ENCODE assay signal across 17 mouse cellular contexts in genomic region chr2:157498529-157498928, GRCm38 (mm10).
DNase-seq lines count a peak whose midpoint lies in the region; ATAC-seq lines count a peak whose summit lies in the region.
"Had no signal": no experiment of that assay in that cellular context is flagged by ENCODE, and none has a peak within 500 bp of the region (broad histone marks: within the 10 kb centered on the region; RNA-seq: fewer than 3 reads in every experiment).

No protein-coding gene starts in this region.

- H3K36me3 ChIP-seq in embryonic facial prominence, embryonic 10.5 days (replicated peaks) = no peaks in the 10 kb centered on the region
- H3K36me3 ChIP-seq in forebrain, embryonic 10.5 days (replicated peaks) = no peaks in the 10 kb centered on the region
- no peaks in the 10 kb centered on the region for H3K36me3 ChIP-seq in hindbrain, embryonic 12.5 days
- no peaks in the 10 kb centered on the region for H3K36me3 ChIP-seq in midbrain, embryonic 13.5 days
- H3K36me3 ChIP-seq: embryonic facial prominence, embryonic 15.5 days; liver, embryonic 13.5 days had no signal

- H3K4me3 ChIP-seq in embryonic facial prominence, embryonic 10.5 days = no peak overlapping the region
- H3K4me3 ChIP-seq in forebrain, embryonic 10.5 days = no peak overlapping the region
- no peak overlapping the region for H3K4me3 ChIP-seq in hindbrain, embryonic 12.5 days
- no peak overlapping the region for H3K4me3 ChIP-seq in midbrain, embryonic 13.5 days (replicated peaks)
- H3K4me3 ChIP-seq: embryonic facial prominence, embryonic 15.5 days; liver, embryonic 13.5 days had no signal

- WGBS in embryonic facial prominence, embryonic 10.5 days = 40% methylated on average over 4 of the region's 4 CpGs
- WGBS in forebrain, embryonic 10.5 days = 18% methylated on average over 4 of the region's 4 CpGs
- 14% methylated on average over 4 of the region's 4 CpGs for WGBS in hindbrain, embryonic 12.5 days
- 8% methylated on average over 4 of the region's 4 CpGs for WGBS in midbrain, embryonic 13.5 days

- H3K9me3 ChIP-seq in embryonic facial prominence, embryonic 10.5 days = no peaks in the 10 kb centered on the region
- no peaks in the 10 kb centered on the region for H3K9me3 ChIP-seq in forebrain, embryonic 10.5 days
- H3K9me3 ChIP-seq in hindbrain, embryonic 12.5 days (replicated peaks) = no peaks in the 10 kb centered on the region
- H3K9me3 ChIP-seq in midbrain, embryonic 13.5 days = no peaks in the 10 kb centered on the region
- H3K9me3 ChIP-seq: embryonic facial prominence, embryonic 15.5 days; liver, embryonic 13.5 days had no signal

- peaks cover 44% of the 10 kb centered on the region for H3K4me1 ChIP-seq in embryonic facial prominence, embryonic 10.5 days
- peaks cover 46% of the 10 kb centered on the region for H3K4me1 ChIP-seq in forebrain, embryonic 10.5 days
- peaks cover 31% of the 10 kb centered on the region for H3K4me1 ChIP-seq in hindbrain, embryonic 12.5 days
- peaks cover 24% of the 10 kb centered on the region for H3K4me1 ChIP-seq in midbrain, embryonic 13.5 days (replicated peaks)
- H3K4me1 ChIP-seq: liver, embryonic 13.5 days had no signal

- peak overlapping the region; percentile 77 for H3K27ac ChIP-seq in embryonic facial prominence, embryonic 10.5 days (replicated peaks)
- peak overlapping the region; percentile 89 for H3K27ac ChIP-seq in forebrain, embryonic 10.5 days
- H3K27ac ChIP-seq in hindbrain, embryonic 12.5 days = peak overlapping the region; percentile 70
- peak overlapping the region; percentile 81 for H3K27ac ChIP-seq in midbrain, embryonic 13.5 days
- H3K27ac ChIP-seq: embryonic facial prominence, embryonic 15.5 days; liver, embryonic 13.5 days had no signal

- no peak overlapping the region for H3K4me2 ChIP-seq in hindbrain, embryonic 12.5 days (replicated peaks)
- H3K4me2 ChIP-seq in midbrain, embryonic 13.5 days (replicated peaks) = no peak overlapping the region
- H3K4me2 ChIP-seq: embryonic facial prominence, embryonic 15.5 days; liver, embryonic 13.5 days had no signal

- DNase-seq in embryonic facial prominence, embryonic 10.5 days (ENCODE audit: low spot score) = peak; percentile 42
- peak; percentile 59 for DNase-seq in forebrain, embryonic 10.5 days (ENCODE audit: extremely low spot score, low spot score)
- DNase-seq in thymus, postnatal 0 days (ENCODE audit: low spot score) = no peak
- DNase-seq in adrenal gland, postnatal 25 days = no peak
- no peak for DNase-seq in urinary bladder, postnatal 25 days (ENCODE audit: low spot score)
- DNase-seq in heart, postnatal 36 days = no peak
- DNase-seq: cerebellum, adult 2 months; heart, adult 11 months; heart, postnatal 10 days; kidney, postnatal 14 days; liver, embryonic 13.5 days; thymus, postnatal 36 days had no signal

- peaks cover 20% of the 10 kb centered on the region; the same call in 1 of the 2 replicates for H3K27me3 ChIP-seq in embryonic facial prominence, embryonic 10.5 days (replicated peaks; ENCODE audit: low read depth, poor library complexity, severe bottlenecking)
- peaks cover 11% of the 10 kb centered on the region; the same call in 1 of the 2 replicates for H3K27me3 ChIP-seq in forebrain, embryonic 10.5 days (ENCODE audit: poor library complexity, severe bottlenecking)
- H3K27me3 ChIP-seq in hindbrain, embryonic 12.5 days = no peaks in the 10 kb centered on the region
- H3K27me3 ChIP-seq in midbrain, embryonic 13.5 days = no peaks in the 10 kb centered on the region
- H3K27me3 ChIP-seq: embryonic facial prominence, embryonic 15.5 days had no signal

- H3K9ac ChIP-seq in hindbrain, embryonic 12.5 days = no peak overlapping the region
- H3K9ac ChIP-seq in midbrain, embryonic 13.5 days (replicated peaks) = no peak overlapping the region
- H3K9ac ChIP-seq: embryonic facial prominence, embryonic 15.5 days; liver, embryonic 13.5 days had no signal

- intact Hi-C loops in heart, postnatal 36 days (cut with DNase I) = no loop called here

- peak; percentile 76 for ATAC-seq in hindbrain, embryonic 12.5 days (ENCODE audit: low FRiP score)
- ATAC-seq in midbrain, embryonic 13.5 days = peak; percentile 73
- ATAC-seq: activated CD4-positive, CD25-positive, alpha-beta regulatory T cell, adult 4 months; intestine, postnatal 0 days had no signal

Comparison
In these comparisons a context has a peak if more than half of its experiments do, and no peak if none do; other contexts are left out.
1. DNase-seq: peak in embryonic facial prominence, embryonic 10.5 days (single experiment) and forebrain, embryonic 10.5 days (single experiment); none in thymus, postnatal 0 days (single experiment), adrenal gland, postnatal 25 days (single experiment), urinary bladder, postnatal 25 days (single experiment) and heart, postnatal 36 days (0 of 2).
2. Peak in every context shown above with its lines, with median percentiles within 50 percentile points of each other: H3K27ac ChIP-seq.